Mouse (Mus musculus) C2C12 (cell line): ENCODE measurements around the gene Crlf2. TPM values are rescaled to one million over a fixed set of nuclear protein-coding genes. Genes with fewer than 3 reads are reported as not detected.

Experiments
- H3K27me3 ChIP-seq: one replicate; pipeline ENCODE4 v1.6.1; 2011; ENCODE audit not compliant: control insufficient read depth, insufficient read depth, insufficient read length
- H3K36me3 ChIP-seq: one replicate; pipeline ENCODE4 v1.6.1; 2011; ENCODE audit not compliant: control insufficient read depth, insufficient read depth
- H3K4me3 ChIP-seq: one replicate; pipeline ENCODE4 v1.5.1; 2011; ENCODE audit warnings: mild to moderate bottlenecking, control low read depth; ENCODE audit not compliant: poor library complexity, insufficient read depth, severe bottlenecking
- H3K79me2 ChIP-seq: one replicate; pipeline ENCODE4 v1.6.1; 2011; ENCODE audit not compliant: control insufficient read depth, insufficient read depth
- H3K79me3 ChIP-seq: one replicate; pipeline ENCODE4 v1.6.1; 2011; ENCODE audit warnings: low read depth, control low read depth
- H3ac ChIP-seq: one replicate; pipeline ENCODE3; 2011; ENCODE audit warnings: low read depth; ENCODE audit not compliant: control insufficient read depth, insufficient read length
- CEBPB ChIP-seq: IDR thresholded peaks from one replicate; pipeline ENCODE4 v1.6.1; 2011; ENCODE audit warnings: low read depth, mild to moderate bottlenecking, control low read depth, moderate library complexity
- CTCF ChIP-seq: IDR thresholded peaks from one replicate; pipeline ENCODE4 v1.5.1; 2011; ENCODE audit not compliant: control insufficient read depth, insufficient read depth, insufficient read length
- FOSL1 ChIP-seq: IDR thresholded peaks from one replicate; pipeline ENCODE4 v1.8.0; 2011; ENCODE audit warnings: mild to moderate bottlenecking, low read length; ENCODE audit not compliant: poor library complexity, insufficient read depth, severe bottlenecking
- MAX ChIP-seq: IDR thresholded peaks from one replicate; pipeline ENCODE4 v1.6.1; 2011; ENCODE audit warnings: mild to moderate bottlenecking, control low read depth
- MYOD1 ChIP-seq: IDR thresholded peaks from one replicate; pipeline ENCODE4 v1.6.1; 2011; ENCODE audit warnings: low read depth; ENCODE audit not compliant: control insufficient read depth, insufficient read length
- MYOG ChIP-seq: IDR thresholded peaks from one replicate; pipeline ENCODE4 v1.6.1; 2011; ENCODE audit not compliant: control insufficient read depth, insufficient read length; ENCODE audit errors: extremely low read depth
- USF1 ChIP-seq: IDR thresholded peaks from one replicate; pipeline ENCODE4 v1.6.1; 2011; ENCODE audit warnings: low read depth, mild to moderate bottlenecking, control low read depth, moderate library complexity
- polyA plus RNA-seq: library from polyadenylated mRNA; unstranded; fragments of >200 nt; fragmentation: generic; extraction: Trizol; gene quantifications from one replicate; pipeline ENCODE4 v1.2.1, GENCODE M21; 2012; ENCODE audit warnings: missing spikeins

The Crlf2 gene
- polyA plus RNA-seq, 1 experiment, result 8.3 TPM

- TF ChIP-seq CEBPB (no peak), MAX (no peak), USF1 (no peak), CTCF (no peak), MYOD1 (no peak), FOSL1 (no peak), MYOG (no peak)
- Histone ChIP-seq H3K79me2 (no peaks in the 10 kb centered on the region), H3K79me3 (no peaks in the 10 kb centered on the region), H3K27me3 (no peaks in the 10 kb centered on the region), H3K36me3 (no peaks in the 10 kb centered on the region), H3K4me3 (no peak overlapping the region), H3ac (no peak overlapping the region)
Observed at GRCm38 (mm10) chr5:109550225-109550935, 8.4 kb downstream of the Crlf2 start.

GRCm38 (mm10) chr5:109548712-109549111 is 10.1 kb downstream of the Crlf2 start:
- Histone ChIP-seq H3K27me3 (no peaks in the 10 kb centered on the region), H3K79me2 (no peaks in the 10 kb centered on the region), H3K4me3 (no peak overlapping the region), H3ac (no peak overlapping the region), H3K79me3 (no peaks in the 10 kb centered on the region), H3K36me3 (no peaks in the 10 kb centered on the region)
- TF ChIP-seq USF1, result no peak
- TF ChIP-seq CTCF, result no peak
- TF ChIP-seq MAX, result no peak
- TF ChIP-seq MYOG, result no peak
- no peak for TF ChIP-seq CEBPB
- TF ChIP-seq FOSL1, result no peak
- TF ChIP-seq MYOD1, result no peak

DNA sequence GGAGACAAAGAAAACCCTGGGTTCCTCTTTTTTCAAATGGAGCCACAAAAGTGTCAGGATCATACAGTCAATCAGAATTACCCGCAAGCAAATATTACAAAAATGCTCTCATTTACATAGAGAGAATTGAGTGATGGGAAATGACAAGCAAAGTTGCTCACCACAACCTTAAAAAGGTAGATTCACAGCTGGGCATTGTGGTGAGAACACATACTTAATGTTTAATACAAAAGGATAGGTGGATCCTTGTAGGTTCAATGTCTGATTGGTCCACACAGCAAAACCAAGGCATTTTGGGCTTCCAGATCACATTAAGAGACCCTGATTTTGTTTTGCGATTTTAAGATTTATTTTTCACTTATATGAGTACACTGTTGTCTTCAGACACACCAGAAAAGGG is 11.7 kb downstream of the Crlf2 start:
- H3K79me3 ChIP-seq, result no peaks in the 10 kb centered on the region
- no peaks in the 10 kb centered on the region for H3K27me3 ChIP-seq
- H3K4me3 ChIP-seq, result no peak overlapping the region
- H3K36me3 ChIP-seq, result no peaks in the 10 kb centered on the region
- TF ChIP-seq FOSL1 (no peak), CTCF (no peak), MAX (no peak), CEBPB (no peak), MYOD1 (no peak), MYOG (no peak), USF1 (no peak)
- H3K79me2 ChIP-seq, result no peaks in the 10 kb centered on the region
- H3ac ChIP-seq, result no peak overlapping the region

GRCm38 (mm10) chr5:109509679-109510078 is 49.1 kb downstream of the Crlf2 start:
- no peaks in the 10 kb centered on the region for H3K27me3 ChIP-seq
- no peak for TF ChIP-seq CEBPB
- no peak for TF ChIP-seq MYOG
- no peak for TF ChIP-seq MYOD1
- TF ChIP-seq FOSL1, result no peak
- no peak for TF ChIP-seq CTCF
- no peak for TF ChIP-seq MAX
- TF ChIP-seq USF1, result no peak
- no peaks in the 10 kb centered on the region for H3K36me3 ChIP-seq
- no peak overlapping the region for H3K4me3 ChIP-seq
- H3ac ChIP-seq, result no peak overlapping the region
- H3K79me3 ChIP-seq, result no peaks in the 10 kb centered on the region
- no peaks in the 10 kb centered on the region for H3K79me2 ChIP-seq

GRCm38 (mm10) chr5:109506729-109507128 is 52.1 kb downstream of the Crlf2 start:
- Histone ChIP-seq H3K4me3 (no peak overlapping the region), H3ac (no peak overlapping the region), H3K36me3 (no peaks in the 10 kb centered on the region), H3K27me3 (no peaks in the 10 kb centered on the region), H3K79me3 (no peaks in the 10 kb centered on the region), H3K79me2 (no peaks in the 10 kb centered on the region)
- TF ChIP-seq USF1, result no peak
- TF ChIP-seq MYOG, result no peak
- no peak for TF ChIP-seq MAX
- no peak for TF ChIP-seq MYOD1
- TF ChIP-seq CEBPB, result no peak
- no peak for TF ChIP-seq FOSL1
- no peak for TF ChIP-seq CTCF

Other genes starting within 250 kb of the Crlf2 start
- gene Vmn2r16, start 228.8 kb downstream of the Crlf2 start, polyA plus RNA-seq, result not detected
- gene Vmn2r17, start 139.3 kb downstream of the Crlf2 start, polyA plus RNA-seq, result not detected
- gene 5430403G16Rik, start 132.0 kb upstream of the Crlf2 start, polyA plus RNA-seq, result 0.05 TPM
- gene 4930522L14Rik, start 192.9 kb upstream of the Crlf2 start, polyA plus RNA-seq, result 1.5 TPM